Mouse (Mus musculus) thymus, postnatal 14 days (tissue): ENCODE results near the gene Gm42421.

Experiments used
- DNase-seq: peaks from one replicate; pipeline ENCODE4 v3.0.0; 2021

Gm42421 gene

DNA sequence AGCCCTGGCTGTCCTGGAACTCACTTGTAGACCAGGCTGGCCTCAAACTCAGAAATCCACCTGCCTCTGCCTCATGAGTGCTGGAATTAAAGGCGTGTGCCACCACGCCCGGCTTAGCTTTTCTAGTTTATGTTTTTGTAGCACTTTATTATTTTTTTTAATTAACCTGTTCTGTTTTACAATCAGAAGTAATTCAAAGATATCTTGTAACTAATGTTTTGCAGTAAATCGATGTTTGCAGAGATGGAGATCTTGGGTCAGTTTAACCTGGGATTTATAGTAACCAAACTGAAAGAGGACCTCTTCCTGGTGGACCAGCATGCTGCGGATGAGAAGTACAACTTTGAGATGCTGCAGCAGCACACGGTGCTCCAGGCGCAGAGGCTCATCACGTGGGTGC is at the start of gene Gm42421:
Gm42421 (plus strand) TSS at position 301 of the 400 bp plus-strand sequence.
- DNase-seq: no peak

DNA sequence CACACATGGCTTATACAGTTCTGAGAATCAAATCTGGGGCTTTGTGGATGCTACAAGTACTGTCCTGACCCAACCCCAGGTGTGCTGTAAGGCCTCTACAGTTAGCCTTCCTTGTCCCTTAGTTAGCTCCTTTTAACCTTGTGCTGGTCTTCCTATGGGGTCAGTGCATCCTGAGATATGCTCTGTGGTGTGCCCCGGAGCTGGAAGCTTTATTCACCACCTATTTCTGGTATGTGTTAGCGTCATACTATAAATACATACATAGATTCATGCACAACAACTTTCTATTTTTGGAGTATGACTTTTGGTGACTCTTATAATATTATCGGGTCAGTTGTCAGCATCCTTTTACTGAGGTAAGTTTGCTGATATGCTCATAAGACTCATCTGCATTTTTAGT is 42.7 kb upstream of the Gm42421 start:
- DNase-seq: no peak

DNA sequence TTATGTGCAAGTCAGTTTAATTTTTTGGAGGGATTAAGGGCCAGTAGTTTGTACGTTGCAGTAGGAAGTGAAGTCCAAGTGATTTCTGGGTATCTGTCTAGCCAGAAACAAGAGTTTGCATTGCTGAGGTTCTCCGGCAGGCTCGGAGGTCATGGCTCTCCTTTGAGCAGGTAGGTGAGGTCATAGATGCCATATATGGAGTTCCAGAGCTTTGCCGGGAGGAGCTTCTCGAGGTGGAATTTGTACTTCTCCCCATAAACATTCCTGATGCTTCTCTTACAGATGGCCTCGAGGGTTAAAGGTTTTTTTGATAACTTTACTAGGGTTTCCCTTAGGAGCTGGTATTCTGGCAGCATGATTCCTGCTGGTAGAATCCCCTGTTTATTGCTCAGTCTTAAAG is 37.2 kb upstream of the Gm42421 start:
- no peak for DNase-seq

DNA sequence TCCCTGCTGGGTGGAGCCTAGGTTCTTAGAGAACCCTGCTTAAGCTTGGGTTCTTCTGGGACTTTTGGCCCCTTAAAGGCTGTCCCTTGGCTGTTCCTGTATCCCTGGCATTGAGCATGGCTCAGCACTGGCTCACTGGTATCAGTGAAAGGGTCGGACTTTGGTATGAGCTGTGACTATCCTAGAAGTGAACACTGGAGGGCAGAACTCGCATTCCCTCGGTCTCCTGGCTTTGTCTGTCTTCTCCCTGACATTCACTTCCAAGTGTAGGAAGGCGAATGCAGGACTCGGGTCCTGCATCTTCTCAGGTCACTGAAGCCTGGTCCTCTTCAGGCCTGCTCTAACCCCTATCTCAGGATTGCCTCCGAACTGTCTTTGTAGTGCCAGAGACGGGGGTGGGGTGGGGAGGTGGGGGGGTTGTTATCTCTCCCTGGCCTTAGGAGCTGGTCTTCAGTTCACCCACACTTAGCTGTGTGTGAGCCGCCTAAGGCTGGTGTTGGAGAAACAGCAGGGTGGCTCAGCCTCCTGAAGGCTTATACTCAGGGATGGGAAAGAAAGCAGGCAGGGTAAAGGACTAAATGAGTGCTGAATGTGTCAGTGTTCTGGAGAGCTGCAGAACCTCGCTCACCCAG is 35.6 kb upstream of the Gm42421 start:
- no peak for DNase-seq

DNA sequence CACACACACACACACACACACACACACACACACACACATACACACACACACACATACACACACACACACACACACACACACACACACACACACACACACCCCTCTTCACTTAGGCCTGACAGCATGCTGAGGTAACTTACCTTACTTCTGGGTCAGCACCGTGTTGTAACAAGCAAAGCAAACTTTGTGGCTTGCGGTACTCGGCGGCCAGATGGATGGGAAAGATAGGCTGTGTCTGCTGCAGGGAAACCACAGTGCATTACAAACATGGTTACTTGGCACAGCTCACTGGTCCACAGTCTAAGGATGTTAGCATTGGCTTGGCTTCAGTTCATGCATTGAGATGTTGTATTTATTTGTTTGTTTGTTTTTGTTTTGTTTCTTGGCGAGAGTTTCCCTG is 34.6 kb upstream of the Gm42421 start:
- no peak for DNase-seq

DNA sequence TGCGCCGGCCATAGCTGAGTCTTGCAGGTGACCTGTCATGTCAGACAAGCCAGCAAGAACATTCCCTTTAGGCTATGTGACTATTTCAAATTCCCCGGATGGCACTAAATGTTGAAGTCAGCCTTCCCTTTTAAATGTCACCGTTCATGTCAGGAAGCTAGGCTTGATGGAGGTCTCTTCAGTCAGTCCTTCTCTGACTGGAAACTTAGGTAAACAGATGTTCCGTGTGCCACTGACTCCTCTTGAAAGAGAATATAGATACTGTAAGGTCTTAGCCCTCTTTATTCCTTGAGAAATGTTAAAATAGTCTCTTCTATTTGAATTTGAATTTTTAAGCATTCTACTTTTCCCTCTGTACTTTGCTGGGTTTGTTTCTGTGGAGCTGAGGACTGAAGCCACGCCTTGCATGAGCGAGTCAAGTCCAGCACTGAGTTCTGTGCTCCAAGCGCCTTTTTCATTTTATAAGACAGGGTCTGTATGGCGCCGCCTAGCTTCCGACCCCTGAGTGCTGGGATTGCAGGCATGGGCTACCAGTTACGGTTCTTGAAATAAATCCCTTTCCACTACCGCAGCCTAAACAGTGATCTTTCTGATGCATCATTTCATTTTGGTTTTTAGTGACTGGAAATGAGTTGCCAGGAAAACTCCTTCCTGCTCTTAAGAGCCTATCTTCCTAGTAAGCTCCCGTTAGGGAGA is 30.2 kb upstream of the Gm42421 start, which contains the start of gene Ankrd61:
Ankrd61 (minus strand) TSS at position 51 of the 696 bp plus-strand sequence.
- DNase-seq: no peak

DNA sequence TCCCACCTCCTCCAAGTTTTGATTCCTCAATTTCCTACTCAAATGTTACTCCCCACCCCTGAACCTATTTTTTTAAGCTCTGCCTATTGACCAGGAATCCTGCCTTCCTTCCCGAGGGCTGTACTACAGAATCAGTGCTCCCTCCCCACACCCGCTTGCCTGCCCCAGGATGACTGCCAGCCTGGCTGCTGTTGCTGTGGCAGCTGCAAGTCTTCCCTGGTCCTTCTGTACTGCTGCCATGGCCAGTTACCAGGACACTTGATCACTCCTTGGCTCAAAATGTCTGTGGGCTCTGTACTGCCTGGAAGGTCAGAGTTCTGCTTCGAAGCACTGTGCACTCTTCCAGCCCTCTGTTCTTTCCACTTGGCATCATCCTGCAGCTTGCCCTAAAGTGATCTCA is 25.9 kb upstream of the Gm42421 start:
- no peak for DNase-seq

DNA sequence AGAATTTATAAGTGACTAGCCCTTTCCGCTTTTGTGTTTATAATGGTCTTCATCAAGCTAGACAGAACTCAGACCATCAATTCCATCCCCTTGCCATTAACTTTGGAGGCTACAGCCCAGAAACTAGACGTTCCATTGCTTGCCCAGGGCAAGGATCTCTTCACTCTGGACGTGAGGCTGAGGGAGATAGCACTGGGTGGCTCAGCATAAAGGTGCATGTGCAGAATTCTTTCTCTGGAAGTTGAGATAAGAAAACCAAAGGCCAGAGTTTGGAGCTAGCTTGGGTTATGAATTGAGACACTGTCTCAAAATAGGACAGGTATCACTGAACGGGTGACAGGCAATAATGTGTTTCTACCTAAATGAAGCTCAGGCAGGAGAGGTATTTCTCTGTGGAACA is 24.2 kb upstream of the Gm42421 start:
- no peak for DNase-seq

DNA sequence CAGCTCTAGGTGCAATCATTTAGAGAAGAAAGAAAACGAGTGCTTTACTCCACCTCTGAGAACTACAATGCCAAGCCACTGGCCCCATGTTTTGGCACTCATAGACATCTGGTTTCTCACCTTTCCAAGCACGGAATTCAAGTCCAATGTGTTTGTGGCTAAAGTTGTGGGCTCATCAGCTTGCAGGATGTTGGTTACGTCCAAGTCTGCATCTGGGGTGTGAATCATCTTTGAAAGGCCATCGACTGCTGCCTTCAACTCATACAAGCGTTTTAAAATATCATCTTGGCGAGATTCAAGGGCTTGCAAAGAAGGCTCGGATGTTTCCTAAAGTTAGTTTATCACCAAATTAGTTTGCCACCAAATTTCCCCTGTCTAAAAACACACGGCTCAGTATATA is 21.5 kb upstream of the Gm42421 start:
- DNase-seq: no peak

DNA sequence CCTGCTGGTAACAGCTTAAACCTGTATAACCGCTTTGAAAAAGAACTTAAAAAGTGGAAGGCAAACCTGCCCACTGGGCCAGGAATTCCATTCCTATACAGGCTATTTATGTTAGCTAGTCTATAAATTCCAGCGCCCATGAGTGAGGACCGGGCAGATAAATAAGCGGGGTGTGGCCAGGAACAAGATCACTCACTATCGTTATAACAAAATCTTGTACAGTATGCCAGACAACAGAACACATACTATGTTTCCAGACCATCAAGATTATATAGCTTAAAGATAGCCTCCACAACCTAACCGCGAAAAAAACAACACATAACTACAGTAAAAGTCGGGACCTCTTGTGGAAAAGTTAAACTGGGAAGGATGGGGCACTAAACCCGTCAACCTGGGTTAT is 19.0 kb upstream of the Gm42421 start:
- no peak for DNase-seq

DNA sequence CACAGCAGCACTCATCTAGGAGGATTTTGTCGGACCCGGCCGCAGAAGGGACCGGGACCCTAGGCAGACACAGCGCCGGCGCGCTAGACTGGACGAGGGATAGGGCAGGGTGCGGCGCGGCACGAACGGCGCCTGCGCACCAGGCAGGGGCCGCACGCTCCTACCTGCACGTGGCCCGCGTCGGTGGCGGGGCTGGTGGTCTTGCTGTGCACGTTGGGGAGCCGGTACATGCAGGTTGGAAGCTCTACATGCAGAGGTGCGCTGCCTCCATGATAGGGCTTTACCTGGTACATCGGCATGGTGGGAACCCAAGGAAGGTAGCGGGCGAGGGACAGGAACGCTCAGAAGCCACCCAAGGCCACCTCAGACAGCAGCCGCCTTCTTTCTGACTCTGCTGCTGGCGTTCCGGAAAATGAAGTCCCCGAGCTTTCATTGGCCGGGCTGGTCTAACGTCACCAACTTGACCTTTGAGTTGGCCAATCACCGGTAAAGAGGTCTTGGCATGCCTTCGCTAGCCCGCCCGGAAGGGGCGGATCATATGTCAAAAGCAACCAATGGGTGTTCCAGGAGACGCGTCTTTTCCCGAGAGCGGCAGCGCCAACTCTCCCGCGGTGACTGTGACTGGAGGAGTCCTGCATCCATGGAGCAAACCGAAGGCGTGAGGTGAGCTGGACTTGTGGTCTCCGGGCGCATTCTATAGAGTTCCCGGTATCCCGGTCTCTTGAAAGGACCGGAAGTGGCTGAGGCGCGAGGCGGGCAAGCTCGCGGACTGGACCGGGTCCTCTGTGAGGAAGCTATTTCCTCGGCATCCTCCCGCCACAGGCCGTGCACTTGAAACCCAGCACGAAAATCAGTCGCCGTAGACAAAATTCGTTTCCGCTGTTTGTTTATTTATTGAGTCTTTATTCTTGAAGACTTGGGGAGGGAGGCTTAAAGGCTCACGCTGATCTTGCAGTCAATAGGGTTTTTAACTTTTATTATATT is 18.3 kb upstream of the Gm42421 start, which contains the start of the genes Aimp2 and Pms2:
Aimp2 (minus strand) TSS at position 431 of the 984 bp plus-strand sequence.
Pms2 (plus strand) TSS at position 548 of the 984 bp plus-strand sequence.
- peak; percentile 93 for DNase-seq

DNA sequence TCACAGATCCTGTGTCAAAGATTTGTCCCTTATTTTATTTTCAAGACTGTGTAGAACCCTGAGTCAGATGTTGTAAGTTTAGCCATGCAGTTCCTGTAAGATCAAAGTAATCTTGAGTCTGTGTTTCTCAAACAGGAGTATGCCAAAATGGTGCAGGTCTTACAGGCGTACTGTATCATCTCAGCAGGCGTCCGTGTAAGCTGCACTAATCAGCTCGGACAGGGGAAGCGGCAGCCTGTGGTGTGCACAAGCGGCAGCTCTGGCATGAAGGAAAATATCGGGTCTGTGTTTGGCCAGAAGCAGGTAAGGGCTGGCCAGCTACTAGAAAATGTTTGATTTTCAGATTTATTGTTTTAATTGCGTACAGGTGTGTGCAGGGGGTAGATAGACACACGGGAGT is 11.8 kb upstream of the Gm42421 start:
- no peak for DNase-seq

DNA sequence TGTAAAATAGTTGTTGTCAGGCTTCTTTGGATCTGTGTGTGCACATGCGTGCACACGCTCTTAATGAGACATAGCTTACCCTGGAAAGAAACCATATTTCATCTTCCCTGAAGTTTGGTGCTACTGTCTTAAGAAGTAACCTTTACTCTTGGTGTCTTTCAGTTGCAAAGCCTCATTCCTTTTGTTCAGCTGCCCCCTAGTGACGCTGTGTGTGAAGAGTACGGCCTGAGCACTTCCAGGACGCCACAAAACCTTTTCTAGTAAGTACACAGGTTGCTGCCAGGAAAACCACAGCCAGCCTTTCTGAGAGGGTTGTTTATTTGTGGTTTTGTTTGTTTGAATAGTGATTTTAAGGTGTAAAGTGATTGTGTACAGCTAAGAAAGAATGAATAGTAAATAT is 10.6 kb upstream of the Gm42421 start:
- peak; percentile 66 for DNase-seq

DNA sequence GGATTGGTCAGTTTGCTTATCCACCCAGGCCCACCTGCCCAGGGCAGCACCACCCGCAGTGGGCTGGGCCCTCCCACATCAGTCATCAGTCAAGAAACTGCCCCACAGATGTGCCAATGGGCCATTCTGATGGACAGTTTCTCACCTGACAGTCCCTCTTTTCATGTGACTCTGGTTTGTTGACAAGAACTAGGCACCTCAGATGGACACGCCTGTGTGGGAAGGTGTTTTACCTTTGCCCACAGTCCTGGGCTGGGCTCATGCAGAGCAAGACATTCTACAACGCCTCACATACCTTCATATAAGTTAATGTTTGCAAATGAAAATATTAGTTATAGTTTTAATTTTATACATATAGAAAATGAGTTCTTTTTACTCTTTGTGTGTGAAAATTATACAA is 9.9 kb upstream of the Gm42421 start:
- DNase-seq: no peak

DNA sequence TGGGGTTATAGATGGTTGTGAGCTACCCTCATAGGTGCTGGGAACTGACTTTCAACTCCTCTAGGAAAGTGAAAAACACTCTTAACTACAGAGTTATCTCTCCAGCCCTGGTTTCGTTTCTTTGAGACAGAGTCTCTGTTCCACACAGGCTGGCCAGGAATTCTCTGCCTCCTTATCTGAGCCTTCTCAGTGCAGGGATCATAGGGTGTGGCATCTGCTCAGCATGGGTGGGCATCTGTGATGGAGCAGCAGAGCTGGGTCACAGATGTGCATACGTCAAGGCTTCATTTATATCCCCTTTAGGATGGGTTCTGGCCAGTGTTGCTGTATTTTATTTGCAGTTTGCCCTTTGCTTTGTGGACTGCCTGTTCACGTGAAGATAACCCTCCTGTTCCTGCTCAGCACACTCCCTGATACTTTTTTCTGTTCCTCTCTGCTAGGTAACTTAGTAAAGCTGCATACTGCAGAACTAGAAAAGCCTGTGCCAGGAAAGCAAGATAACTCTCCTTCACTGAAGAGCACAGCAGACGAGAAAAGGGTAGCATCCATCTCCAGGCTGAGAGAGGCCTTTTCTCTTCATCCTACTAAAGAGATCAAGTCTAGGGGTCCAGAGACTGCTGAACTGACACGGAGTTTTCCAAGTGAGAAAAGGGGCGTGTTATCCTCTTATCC is 3.1 kb upstream of the Gm42421 start:
- no peak for DNase-seq

DNA sequence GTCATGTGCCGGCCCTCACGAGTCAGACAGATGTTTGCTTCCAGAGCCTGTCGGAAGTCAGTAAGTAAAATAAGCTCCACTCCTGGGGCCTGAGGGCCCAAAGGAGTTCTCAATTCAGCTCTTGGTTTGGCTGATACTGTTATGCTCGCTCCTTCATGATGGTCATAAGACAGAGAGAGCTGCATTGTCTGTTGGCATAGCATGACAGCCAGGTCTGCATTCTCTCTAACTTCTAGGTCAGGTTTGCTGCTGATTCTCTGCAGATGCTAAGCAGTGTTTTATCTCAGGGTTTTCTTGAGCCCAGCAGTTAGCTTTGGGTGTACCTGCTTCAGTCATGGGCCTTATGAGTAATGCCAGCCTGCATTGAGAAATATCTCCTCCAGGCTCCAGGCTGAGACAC is 1.3 kb downstream of the Gm42421 start:
- no peak for DNase-seq

DNA sequence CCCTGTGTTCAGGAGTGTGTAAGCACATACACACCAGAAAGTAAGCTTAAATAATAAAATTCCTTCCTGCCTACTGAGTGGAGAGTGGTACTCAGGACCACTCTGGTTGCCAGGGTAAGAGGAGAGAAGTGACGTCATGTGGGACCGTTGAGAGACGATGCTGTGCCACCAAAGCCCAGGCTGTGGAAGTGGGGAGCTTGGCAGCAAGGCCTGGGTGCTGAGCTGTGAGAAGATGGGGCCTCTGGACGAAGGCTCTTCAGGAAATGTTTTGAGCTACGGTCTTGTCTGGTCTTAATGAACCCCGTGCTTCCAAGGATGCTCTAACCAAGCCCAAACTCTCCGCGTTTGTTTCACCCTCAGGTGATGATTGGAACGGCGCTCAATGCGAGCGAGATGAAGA is 2.7 kb downstream of the Gm42421 start:
- no peak for DNase-seq

DNA sequence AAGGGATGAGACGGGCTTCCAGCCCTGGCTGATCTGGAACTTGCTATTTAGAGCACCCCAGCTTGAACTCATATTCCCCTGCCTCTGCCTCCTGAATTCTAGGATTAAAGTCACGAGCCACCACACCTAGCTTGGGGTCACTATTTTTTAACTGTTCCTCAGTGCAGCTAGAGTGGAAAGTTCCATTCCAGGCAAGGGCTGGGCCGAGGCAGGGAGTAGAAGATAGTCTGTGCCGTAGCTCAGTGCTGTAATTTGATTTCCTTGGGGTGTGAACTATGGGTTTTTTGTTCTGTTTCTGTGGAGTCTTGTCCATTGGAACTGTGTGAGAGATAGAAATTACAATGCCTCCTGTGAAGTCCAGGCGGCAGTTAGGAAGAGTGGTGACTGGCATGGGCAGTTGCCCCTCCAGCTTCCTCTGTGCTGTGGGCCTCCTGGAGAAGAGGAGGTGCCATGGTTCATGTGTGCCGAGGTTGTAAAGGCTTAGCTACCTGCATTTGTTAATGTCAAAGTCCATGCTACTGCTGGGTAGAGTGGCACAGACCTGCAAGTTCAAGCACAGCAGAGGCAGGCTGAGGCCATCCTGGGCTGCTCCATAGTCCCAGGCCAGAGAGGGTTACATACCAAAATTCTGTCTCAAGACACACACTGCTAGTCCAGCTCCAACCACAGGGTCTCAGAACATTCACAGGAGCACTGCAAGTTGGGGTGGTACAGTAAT is 4.0 kb downstream of the Gm42421 start:
- DNase-seq: no peak

DNA sequence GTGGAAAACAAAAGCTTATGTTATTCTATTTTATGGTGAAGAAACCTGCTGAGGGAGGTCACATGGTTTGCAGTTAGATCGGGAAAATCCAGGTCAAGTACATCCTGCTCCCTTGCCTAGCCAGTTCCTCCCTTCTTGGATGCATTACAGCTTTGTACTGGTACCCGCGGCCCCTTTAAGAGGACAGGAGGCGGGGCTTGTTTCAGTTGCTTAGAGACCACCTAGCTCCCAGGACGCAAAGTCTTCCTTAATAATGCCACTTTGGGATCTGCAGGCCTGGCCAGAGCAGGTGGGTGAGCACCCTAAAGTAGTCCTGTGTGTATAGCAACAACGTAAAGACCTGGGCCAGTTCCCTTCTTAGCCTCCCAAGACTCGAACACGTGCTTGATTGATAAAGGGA is 4.9 kb downstream of the Gm42421 start, which contains the start of gene Rsph10b:
Rsph10b (plus strand) TSS at position 205 of the 400 bp plus-strand sequence.
- DNase-seq: no peak

DNA sequence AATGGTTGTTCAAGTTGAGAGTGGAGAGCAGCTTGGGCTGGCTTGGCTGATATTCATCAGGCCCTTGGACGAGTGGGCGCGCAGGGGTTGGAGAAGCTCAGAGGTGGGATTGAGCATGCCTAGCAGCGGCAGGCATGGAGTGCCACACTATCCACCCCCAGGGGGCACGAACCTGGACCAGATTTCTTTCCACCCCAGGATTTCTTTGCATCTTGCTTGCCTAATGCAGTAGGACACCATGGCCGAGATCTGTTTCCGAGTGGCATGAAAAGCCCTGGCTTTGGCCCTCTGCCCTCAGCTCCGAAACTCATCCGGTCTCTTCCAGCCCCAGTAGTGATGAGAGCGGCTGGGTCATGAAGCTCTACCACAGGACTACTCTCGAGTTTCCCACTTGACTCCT is 5.4 kb downstream of the Gm42421 start:
- no peak for DNase-seq

DNA sequence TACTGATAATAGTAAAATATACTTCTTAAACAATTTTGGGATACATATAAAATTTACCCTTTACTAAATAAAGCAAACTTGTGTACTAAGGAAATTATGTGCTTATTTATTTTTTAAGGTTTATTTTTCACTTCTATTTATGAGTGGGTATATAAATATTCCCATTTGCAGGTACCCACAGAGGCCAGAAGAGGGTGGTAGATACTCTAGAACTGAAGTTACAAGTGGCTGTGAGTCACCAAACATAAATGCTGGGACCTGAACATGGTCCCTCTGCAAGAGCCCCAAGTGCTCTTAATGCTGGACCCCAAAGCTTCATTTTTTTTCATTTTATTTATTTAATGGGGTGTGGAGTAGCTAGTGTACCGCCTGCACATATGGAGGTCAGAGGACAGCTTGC is 5.9 kb downstream of the Gm42421 start:
- DNase-seq: no peak

DNA sequence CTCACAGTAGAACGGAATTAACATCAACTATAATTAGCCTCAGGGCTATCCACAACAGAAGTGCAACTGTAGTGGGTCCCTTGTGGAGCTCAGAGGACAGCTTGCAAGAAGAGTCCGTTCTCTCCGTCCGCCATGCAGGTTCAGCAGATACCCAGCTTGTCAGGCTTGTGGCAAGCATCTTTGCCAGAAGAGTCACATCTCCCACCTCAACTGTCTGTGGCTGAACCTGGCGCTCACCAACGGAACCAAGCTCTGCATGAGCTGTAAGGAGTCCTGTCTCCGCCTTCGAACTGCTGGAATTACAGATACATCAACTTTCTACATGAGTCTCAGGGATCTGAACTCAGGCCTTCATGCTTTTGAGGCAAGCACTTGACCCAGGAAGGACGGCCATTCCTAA is 8.2 kb downstream of the Gm42421 start:
- DNase-seq: no peak
